Mouse (Mus musculus) inflammation-experienced regulatory T-cells, adult 6 months (primary cell): ENCODE measurements around the gene Rps6ka2. TPM values are rescaled to one million over a fixed set of nuclear protein-coding genes. Genes with fewer than 3 reads are reported as not detected.

ENCODE experiments used
- ATAC-seq: one replicate; pipeline ENCODE4 v1.8.0; 2017
- polyA plus RNA-seq, 3 experiments: library from polyadenylated mRNA; unstranded; fragments of 100-300 nt; shearing (Covaris generic); gene quantifications; one replicate each; pipeline ENCODE4 v1.2.1; 2017

Rps6ka2 gene
- polyA plus RNA-seq, 3 experiments from 2014 or later: 0.34 to 1.1 (median 0.66) TPM

DNA sequence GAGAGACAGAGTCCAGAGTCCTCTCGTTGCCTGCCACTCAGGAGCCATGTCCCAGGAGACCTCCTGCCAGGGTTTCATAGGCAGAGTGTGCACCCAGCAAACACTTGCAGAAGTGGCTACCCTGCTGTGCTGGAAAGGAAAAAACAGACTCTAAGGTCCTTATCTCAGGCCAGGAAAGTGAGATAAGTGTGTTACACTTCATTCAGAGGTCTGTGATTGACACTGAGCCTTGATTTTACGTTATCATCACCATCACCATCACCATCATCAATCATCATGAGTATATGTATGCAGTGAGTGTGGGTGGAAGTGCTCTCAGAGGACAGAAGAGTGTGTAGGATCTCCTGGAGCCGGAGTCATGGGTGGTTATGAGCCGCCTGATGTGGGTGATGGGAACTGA lies 51.4 kb downstream of the Rps6ka2 start:
- no peak for ATAC-seq

- ATAC-seq: no peak
These were observed 52.3 kb downstream of the Rps6ka2 start for GRCm38 (mm10) chr17:7222198-7222597.

GRCm38 (mm10) chr17:7228545-7228944 lies 58.6 kb downstream of the Rps6ka2 start:
- no peak for ATAC-seq

DNA sequence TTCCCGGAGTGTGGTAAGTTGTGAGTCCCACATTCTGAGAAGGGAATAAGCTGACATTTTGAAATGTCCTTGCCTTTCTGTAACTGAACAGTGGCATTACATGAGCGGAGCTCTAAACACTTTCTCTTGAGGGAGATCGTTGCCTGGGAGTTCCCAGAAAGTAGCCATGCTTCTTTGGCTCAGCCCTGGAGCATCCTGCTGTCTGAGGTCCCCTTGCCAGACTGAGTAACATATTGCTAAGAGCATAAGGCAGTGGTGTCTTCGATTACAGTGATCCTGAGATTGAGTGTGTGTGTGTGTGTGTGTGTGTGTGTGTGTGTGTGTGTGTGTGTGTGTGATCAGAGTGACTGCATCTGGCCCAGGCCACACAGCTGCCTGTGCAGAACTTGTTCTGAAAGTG lies 61.4 kb downstream of the Rps6ka2 start:
- ATAC-seq: no peak

DNA sequence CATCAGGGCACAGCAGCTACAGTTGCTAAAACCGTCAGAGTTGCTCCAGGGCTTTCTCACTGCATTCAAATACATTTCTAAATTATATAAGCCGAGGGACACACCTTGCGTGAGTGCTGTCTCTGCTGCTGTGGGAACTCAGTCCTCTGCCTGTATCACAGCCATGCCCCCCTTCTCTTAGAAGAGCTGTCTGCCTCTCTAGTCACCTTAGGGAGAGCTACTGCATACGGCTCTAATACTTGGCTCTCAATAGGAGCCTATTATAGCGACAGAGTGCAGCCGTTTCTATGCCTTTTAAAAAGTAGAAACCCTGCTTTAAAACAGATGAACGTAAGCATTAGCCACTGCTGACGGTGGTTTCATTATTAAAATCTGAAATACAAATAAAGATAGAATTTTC lies 61.9 kb downstream of the Rps6ka2 start:
- no peak for ATAC-seq

DNA sequence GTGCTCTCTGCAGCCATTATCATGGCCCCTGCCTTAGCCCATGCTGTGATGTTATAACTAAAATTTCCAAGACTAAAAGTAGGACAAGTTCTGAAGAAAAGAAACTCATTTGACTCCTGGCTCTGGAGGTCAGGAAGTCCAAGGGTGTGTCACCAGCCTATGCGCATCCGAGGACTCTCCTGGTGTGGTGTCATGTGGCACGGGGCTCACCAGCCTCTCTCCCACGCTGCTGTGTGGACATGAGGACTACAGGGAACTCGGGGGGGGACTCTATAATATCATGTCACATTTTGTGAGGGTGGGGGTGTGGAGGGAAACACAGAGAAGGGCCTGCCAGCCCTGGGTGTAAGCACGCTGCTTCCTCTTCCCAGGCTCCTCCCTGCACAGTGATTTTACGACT lies 62.5 kb downstream of the Rps6ka2 start:
- ATAC-seq: no peak

DNA sequence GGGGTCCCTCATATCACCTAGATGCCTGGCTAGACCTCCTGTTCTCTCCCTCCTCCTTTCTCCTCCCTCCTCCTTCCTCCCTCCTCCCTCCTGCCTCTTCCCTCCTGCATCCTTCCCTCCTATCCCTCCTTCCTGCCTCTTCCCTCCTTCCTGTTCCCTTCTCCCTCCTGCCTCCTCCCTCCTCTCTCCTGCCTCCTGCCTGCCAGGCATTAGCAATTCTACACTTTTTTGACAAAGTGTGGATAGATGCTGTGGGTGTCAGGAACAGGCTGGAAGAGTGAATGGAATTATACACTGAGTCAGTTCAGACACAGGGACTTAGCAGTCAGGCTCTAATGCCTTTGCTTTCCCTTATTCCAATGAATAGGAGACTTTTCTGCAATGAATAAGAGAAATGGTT lies 63.3 kb downstream of the Rps6ka2 start:
- ATAC-seq: no peak

- no peak for ATAC-seq
These were observed 67.8 kb downstream of the Rps6ka2 start for GRCm38 (mm10) chr17:7237706-7238105.

DNA sequence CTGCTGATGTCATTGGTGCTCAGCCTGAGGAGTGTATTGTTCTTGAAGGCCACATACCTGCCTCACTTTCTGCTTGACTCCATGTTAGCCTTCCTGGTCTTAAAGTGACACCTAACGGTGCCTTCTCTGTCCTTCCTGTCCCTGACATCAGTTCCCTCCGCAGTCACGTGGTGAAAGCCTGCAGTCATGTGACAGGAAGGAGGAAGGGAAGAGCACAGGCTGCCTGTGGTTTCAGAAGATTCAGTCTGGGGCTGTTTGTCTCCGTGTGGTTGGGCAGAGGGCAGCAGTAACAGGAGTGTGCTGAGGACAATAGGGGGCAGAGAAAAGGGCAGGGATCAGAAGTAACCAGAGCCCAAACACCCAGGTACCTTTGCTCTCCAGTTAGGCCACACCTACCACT lies 68.9 kb downstream of the Rps6ka2 start:
- no peak for ATAC-seq

- ATAC-seq: no peak
These were observed 70.6 kb downstream of the Rps6ka2 start for GRCm38 (mm10) chr17:7240526-7240925.

DNA sequence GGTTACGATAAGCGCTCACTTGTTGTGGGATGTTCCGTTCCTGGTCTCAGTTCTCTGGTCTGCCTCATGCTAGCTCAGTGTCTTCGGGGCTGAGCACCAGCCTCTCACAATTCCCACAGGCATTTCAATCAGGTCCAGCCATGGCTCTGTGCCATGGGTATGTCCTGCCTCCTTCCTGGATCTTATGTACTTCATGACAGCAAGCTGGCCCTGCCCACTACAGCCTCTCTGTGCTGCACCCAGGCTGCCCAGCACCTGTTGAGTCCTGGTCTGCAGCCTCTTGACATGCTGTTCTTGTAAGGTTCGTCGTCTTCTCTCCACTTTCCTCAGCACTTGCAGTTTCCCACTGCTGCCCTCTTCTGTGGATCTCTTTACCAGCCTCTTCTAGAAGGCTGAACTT lies 75.2 kb downstream of the Rps6ka2 start:
- no peak for ATAC-seq

GRCm38 (mm10) chr17:7246893-7247556 lies 77.1 kb downstream of the Rps6ka2 start:
- ATAC-seq: no peak

GRCm38 (mm10) chr17:7250373-7250772 lies 80.5 kb downstream of the Rps6ka2 start:
- no peak for ATAC-seq

GRCm38 (mm10) chr17:7257208-7257607 lies 87.3 kb downstream of the Rps6ka2 start:
- no peak for ATAC-seq

- ATAC-seq: no peak
These were observed 88.9 kb downstream of the Rps6ka2 start for GRCm38 (mm10) chr17:7258748-7259359.

GRCm38 (mm10) chr17:7260360-7260759 lies 90.4 kb downstream of the Rps6ka2 start:
- no peak for ATAC-seq

GRCm38 (mm10) chr17:7262056-7262455 lies 92.1 kb downstream of the Rps6ka2 start:
- no peak for ATAC-seq

DNA sequence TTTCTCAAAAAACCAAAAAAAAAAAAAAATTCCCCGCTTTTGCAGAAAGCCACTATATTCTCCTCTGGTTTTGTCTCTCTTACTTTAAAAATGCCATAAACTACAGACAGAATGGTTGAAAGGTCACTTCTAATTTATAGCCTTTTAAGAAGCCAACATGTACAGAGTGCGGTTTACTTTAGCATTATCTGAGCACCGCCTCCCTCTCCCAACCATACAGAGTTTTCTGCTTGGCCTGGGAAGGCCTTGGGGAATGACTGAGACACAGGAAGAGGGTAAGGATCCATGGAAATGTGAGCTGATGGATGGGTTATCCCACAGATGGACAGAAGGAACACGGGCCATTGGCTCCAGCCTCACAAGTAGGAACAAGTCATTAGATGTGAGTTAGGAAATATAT lies 92.7 kb downstream of the Rps6ka2 start:
- no peak for ATAC-seq

DNA sequence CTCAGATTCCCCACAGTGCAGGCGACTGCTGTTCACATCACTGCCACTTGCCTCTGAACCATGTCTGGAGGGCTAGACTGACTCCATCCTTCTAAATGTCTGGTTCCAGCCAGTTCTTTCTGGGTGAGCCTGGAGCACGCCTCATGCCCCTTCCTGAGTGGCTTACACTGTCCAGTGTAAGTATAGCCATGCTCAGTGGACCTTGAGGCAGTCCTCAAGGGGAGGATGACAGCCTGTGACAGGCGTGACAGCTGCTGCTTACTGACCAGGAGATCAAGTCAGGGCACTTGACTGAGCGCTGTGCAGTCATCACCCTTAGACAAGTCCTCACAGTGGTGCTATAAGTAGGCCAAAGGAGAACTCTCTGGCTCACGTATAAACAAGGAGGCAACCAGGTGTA lies 94.7 kb downstream of the Rps6ka2 start:
- ATAC-seq: no peak

DNA sequence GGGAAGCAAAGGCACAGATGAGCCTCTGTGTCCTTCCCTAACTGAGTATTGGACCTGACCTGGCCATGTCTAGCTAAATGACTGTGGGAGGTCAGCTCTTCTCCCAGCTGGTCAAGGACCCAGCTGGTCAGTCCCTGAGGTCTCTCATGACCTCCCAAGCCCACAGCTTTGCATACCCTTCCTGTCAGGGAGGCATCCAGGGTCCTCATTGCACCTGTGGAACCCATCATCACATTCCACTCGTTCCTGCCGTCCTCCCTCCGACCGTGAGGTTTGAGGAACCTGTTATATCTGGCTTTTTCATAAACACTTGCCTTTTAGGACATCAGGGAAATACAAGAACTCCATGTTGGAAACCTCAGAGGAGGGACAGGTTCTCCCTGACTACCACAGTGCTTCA lies 95.4 kb downstream of the Rps6ka2 start:
- ATAC-seq: no peak

DNA sequence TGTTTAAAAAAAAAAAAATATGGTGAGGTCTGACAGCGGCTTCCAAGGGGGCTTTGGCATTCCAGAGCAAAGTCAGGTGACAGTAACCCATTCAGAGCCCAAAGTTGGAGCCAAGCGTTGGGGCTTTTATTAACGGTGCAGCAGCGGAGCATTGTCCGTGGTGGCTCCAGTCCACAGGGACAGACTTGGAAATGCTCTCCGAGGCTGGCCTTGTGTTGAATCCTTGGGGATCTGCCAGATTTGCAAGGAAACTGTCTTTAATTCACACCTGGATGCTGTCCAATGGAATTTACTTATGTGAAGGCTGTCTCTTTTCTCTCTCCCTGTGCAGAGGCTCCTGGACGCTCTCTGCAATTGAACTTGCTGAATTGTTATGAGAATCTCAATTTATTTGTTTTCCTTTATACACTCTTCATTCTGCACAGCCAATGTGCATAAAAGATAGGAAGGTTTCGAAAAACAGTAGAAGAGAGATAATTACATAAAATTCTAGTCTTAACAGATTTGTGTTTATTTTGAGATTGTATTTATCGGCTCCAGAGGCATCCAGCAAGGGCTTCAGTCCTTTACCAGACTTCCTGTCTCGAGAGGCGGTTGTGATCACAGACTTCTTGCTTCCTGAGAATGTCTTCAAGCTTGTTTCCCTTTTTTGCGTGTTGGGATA lies 95.9 kb downstream of the Rps6ka2 start:
- no peak for ATAC-seq

GRCm38 (mm10) chr17:7267843-7268242 lies 97.9 kb downstream of the Rps6ka2 start:
- no peak for ATAC-seq

GRCm38 (mm10) chr17:7269151-7269806 lies 99.4 kb downstream of the Rps6ka2 start:
- no peak for ATAC-seq

DNA sequence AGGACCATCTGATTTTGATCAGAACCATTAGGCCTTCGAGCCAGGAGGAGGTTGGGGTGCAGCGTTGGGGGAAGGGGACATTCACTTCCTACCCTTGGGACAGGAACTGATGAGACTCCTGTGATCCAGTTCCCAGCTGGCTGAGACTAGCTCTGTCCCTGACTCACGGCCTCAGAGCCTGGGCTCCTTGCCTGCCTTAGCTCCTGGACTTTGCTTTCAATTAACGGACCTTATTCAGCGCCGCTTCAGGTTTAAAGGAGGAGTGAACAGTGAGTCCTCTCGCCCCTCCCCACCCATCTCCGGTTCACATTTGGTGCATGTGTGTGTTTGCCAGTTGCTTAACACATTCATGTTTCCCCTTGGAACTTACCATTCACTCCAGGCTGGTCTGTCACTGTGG lies 100.6 kb downstream of the Rps6ka2 start:
- ATAC-seq: no peak
